ENCODE assay signal across 24 mouse cellular contexts in genomic region chr4:54998146-54998841, GRCm38 (mm10).
"Had no signal": no experiment of that assay in that cellular context is flagged by ENCODE, and none has a peak within 500 bp of the region (broad histone marks: within the 10 kb centered on the region; RNA-seq: fewer than 3 reads in every experiment).

No protein-coding gene starts in this region.

- H3K4me3 ChIP-seq: kidney, embryonic 15.5 days; limb, embryonic 10.5 days; limb, embryonic 13.5 days; liver, embryonic 12.5 days; liver, embryonic 15.5 days; lung, embryonic 15.5 days; megakaryocyte, embryonic 14.5 days; midbrain, embryonic 10.5 days; midbrain, embryonic 13.5 days; myocyte had no signal

- H3K27ac ChIP-seq: kidney, embryonic 15.5 days; limb, embryonic 10.5 days; limb, embryonic 13.5 days; liver, embryonic 12.5 days; liver, embryonic 15.5 days; lung, embryonic 15.5 days; midbrain, embryonic 10.5 days; midbrain, embryonic 13.5 days; stomach, postnatal 0 days had no signal

- H3K9me3 ChIP-seq: kidney, embryonic 15.5 days; limb, embryonic 10.5 days; liver, embryonic 12.5 days; liver, embryonic 15.5 days; lung, embryonic 15.5 days; midbrain, embryonic 10.5 days; midbrain, embryonic 13.5 days had no signal

- H3K9ac ChIP-seq: kidney, embryonic 15.5 days; limb, embryonic 13.5 days; liver, embryonic 12.5 days; liver, embryonic 15.5 days; lung, embryonic 15.5 days; midbrain, embryonic 13.5 days had no signal

- DNase-seq: kidney, postnatal 14 days; kidney, postnatal 4 days; liver; lung, adult 18-20 months; lung, postnatal 10 days; lung, postnatal 36 days; right cerebral cortex, adult 18-20 months; right cerebral cortex, postnatal 14 days; right cerebral cortex, postnatal 4 days; thymus, adult 2 months; thymus, postnatal 14 days; thymus, postnatal 4 days had no signal

- H3K27me3 ChIP-seq: kidney, embryonic 15.5 days; limb, embryonic 13.5 days; liver, embryonic 12.5 days; liver, embryonic 15.5 days; lung, embryonic 15.5 days; megakaryocyte, embryonic 14.5 days; midbrain, embryonic 13.5 days had no signal

- H3K4me2 ChIP-seq: kidney, embryonic 15.5 days; limb, embryonic 13.5 days; liver, embryonic 12.5 days; liver, embryonic 15.5 days; lung, embryonic 15.5 days; midbrain, embryonic 13.5 days had no signal

- H3K36me3 ChIP-seq: liver, embryonic 12.5 days; liver, embryonic 15.5 days; lung, embryonic 15.5 days had no signal

- H3K4me1 ChIP-seq: limb, embryonic 10.5 days; megakaryocyte, embryonic 14.5 days had no signal

- ATAC-seq: liver, embryonic 12.5 days; midbrain, embryonic 13.5 days; midbrain, embryonic 16.5 days had no signal
